Mouse (Mus musculus) neural tube, embryonic 12.5 days (tissue): ENCODE measurements around the gene Gngt2. TPM values are rescaled to one million over a fixed set of nuclear protein-coding genes. Genes with fewer than 3 reads are reported as not detected.

Experiments
- ATAC-seq: fragments of 200-750 bp; cut with Nextera tagmentation; 2 replicates; pipeline ENCODE4 v1.8.0; 2017; ENCODE audit warnings: low read depth, mild to moderate bottlenecking, moderate TSS enrichment, moderate library complexity; ENCODE audit not compliant: low FRiP score
- H3K27ac ChIP-seq: fragments of 300-500 bp; sonication (generic); 2 replicates; pipeline ENCODE4 v1.5.1; 2016
- H3K27me3 ChIP-seq: fragments of 300-500 bp; sonication (generic); replicated peaks from 2 replicates; pipeline ENCODE4 v1.6.1; 2016; ENCODE audit warnings: mild to moderate bottlenecking
- H3K36me3 ChIP-seq: fragments of 300-500 bp; sonication (generic); 2 replicates; pipeline ENCODE4 v1.6.1; 2016; ENCODE audit warnings: mild to moderate bottlenecking
- H3K4me1 ChIP-seq: fragments of 300-500 bp; sonication (generic); 2 replicates; pipeline ENCODE4 v1.6.1; 2016
- H3K4me2 ChIP-seq: fragments of 300-500 bp; sonication (generic); replicated peaks from 2 replicates; pipeline ENCODE4 v1.6.1; 2016; ENCODE audit warnings: mild to moderate bottlenecking
- H3K4me3 ChIP-seq: fragments of 300-500 bp; sonication (generic); 2 replicates; pipeline ENCODE4 v1.5.1; 2016
- H3K9ac ChIP-seq: fragments of 300-500 bp; sonication (generic); 2 replicates; pipeline ENCODE4 v1.6.1; 2016; ENCODE audit warnings: mild to moderate bottlenecking
- H3K9me3 ChIP-seq: fragments of 300-500 bp; sonication (generic); 2 replicates; pipeline ENCODE4 v1.6.1; 2016; ENCODE audit warnings: mild to moderate bottlenecking
- WGBS: fragments of 180-500 bp; shearing (Covaris S2); methylation state at CpG from one replicate; pipeline ENCODE4 v1.1.7; 2016; 5-methylcytosine and 5-hydroxymethylcytosine counted together
- polyA plus RNA-seq: library from polyadenylated mRNA; unstranded; fragments of >200 nt; fragmentation: Nextera tagmentation; extraction: Ambion mirVana; gene quantifications from 2 replicates; pipeline ENCODE4 v1.2.1, GENCODE M21; 2016

The Gngt2 gene
- polyA plus RNA-seq: 4.9 and 5.3 TPM in 2 replicates

GRCm38 (mm10) chr11:95837059-95837458, at the start of gene Gngt2:
Gngt2 (plus strand) TSS chr11:95837216.
- Histone ChIP-seq H3K4me3 (no peak within 1 kb of the TSS), H3K27me3 (peaks cover 58% of the 10 kb centered on the region), H3K4me2 (no peak within 1 kb of the TSS), H3K36me3 (no peaks in the 10 kb centered on the region), H3K9me3 (no peaks in the 10 kb centered on the region), H3K27ac (no peak within 1 kb of the TSS), H3K4me1 (peaks cover 7% of the 10 kb centered on the region), H3K9ac (no peak within 1 kb of the TSS)
- ATAC-seq: no peak
- 79% methylated on average over 10 of the region's 10 CpGs for WGBS

DNA sequence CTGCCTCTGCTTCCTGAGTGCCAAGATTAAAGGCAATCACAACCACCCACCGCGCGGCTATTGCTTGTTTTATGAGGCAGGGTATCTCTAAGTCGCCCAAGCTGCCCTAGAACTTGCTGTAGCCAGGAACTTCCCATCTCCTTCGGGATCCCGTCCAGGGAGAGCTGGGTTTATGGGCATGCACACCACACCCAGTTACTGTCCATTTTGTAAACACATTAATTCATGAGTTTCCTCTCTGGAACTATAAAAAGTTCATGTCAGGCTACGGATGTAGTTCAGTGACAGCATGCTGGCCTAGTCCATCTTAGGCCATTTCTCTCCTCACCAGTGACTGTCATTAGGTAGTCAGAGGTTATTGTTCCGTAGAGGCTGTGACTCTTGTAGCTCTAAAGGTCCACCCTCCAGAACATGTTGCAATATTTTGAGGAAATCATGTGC, 47.5 kb upstream of the Gngt2 start:
- Histone ChIP-seq H3K27me3 (no peaks in the 10 kb centered on the region), H3K4me3 (no peak overlapping the region), H3K9ac (no peak overlapping the region), H3K27ac (no peak overlapping the region), H3K36me3 (no peaks in the 10 kb centered on the region), H3K4me1 (no peaks in the 10 kb centered on the region), H3K4me2 (no peak overlapping the region), H3K9me3 (no peaks in the 10 kb centered on the region)
- 84% methylated on average over 8 of the region's 8 CpGs for WGBS
- no peak for ATAC-seq

- Histone ChIP-seq H3K27me3 (peaks cover 12% of the 10 kb centered on the region), H3K4me2 (no peak overlapping the region), H3K4me1 (peaks cover 5% of the 10 kb centered on the region), H3K36me3 (no peaks in the 10 kb centered on the region), H3K9ac (no peak overlapping the region), H3K9me3 (no peaks in the 10 kb centered on the region), H3K4me3 (no peak overlapping the region), H3K27ac (no peak overlapping the region)
- no peak for ATAC-seq
- WGBS: 77% methylated on average over 13 of the region's 13 CpGs
These were observed 45.2 kb upstream of the Gngt2 start for GRCm38 (mm10) chr11:95791787-95792186.

GRCm38 (mm10) chr11:95792950-95793509, 44.0 kb upstream of the Gngt2 start:
- WGBS: 91% methylated on average over 8 of the region's 8 CpGs
- H3K27me3 ChIP-seq: peaks cover 21% of the 10 kb centered on the region
- no peaks in the 10 kb centered on the region for H3K36me3 ChIP-seq
- peaks cover 5% of the 10 kb centered on the region for H3K4me1 ChIP-seq
- no peak overlapping the region for H3K27ac ChIP-seq
- no peaks in the 10 kb centered on the region for H3K9me3 ChIP-seq
- no peak for ATAC-seq
- H3K4me2 ChIP-seq: no peak overlapping the region
- no peak overlapping the region for H3K4me3 ChIP-seq
- no peak overlapping the region for H3K9ac ChIP-seq

GRCm38 (mm10) chr11:95794201-95794600, 42.8 kb upstream of the Gngt2 start:
- H3K4me1 ChIP-seq: peaks cover 5% of the 10 kb centered on the region
- ATAC-seq: no peak
- no peak overlapping the region for H3K4me2 ChIP-seq
- no peak overlapping the region for H3K27ac ChIP-seq
- H3K9me3 ChIP-seq: no peaks in the 10 kb centered on the region
- H3K36me3 ChIP-seq: no peaks in the 10 kb centered on the region
- no peak overlapping the region for H3K4me3 ChIP-seq
- WGBS: 73% methylated on average over 5 of the region's 5 CpGs
- no peak overlapping the region for H3K9ac ChIP-seq
- H3K27me3 ChIP-seq: peaks cover 28% of the 10 kb centered on the region

DNA sequence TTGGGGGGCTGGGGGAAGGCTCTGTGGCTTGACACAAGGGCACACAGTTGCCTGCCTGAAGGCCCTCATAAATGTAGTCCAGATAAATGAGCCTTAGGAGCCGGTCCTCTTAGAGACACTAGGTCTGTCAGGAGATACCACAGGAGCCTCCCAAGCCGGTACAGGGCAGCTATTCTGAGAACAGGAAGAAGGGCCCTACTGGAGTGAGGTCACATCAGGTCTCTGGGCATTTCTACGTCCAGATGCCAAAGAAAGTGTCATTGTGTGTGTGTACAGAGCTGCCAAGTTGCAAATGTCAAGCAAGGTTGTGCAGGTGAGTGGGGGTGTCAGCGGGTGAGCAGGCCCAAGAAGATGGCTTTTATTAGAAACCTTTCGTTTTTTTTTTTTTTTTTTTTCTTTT, 41.4 kb upstream of the Gngt2 start:
- Histone ChIP-seq H3K4me1 (peaks cover 5% of the 10 kb centered on the region), H3K4me3 (no peak overlapping the region), H3K27me3 (peaks cover 28% of the 10 kb centered on the region), H3K9ac (no peak overlapping the region), H3K36me3 (no peaks in the 10 kb centered on the region), H3K4me2 (no peak overlapping the region), H3K9me3 (no peaks in the 10 kb centered on the region), H3K27ac (no peak overlapping the region)
- WGBS: 68% methylated on average over 5 of the region's 5 CpGs
- ATAC-seq: no peak

DNA sequence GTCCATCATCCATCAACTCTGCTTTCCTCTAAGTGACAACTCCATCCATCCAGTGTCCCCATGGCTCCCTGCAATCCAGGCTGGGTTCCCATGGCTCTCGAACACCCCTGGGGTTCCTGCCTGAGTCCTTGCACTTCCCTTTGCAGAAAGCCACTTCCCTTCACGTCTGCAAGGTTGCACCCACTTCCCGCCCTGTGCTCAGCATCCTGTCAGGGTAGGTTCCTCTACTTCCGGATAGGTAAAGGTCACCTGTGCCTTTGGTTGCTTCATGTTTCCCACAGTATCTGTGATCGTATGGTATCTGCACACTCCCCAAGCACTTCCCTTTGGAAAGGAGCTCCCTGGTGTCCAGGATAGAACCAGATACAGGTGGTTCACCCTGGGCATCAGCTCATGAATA, 32.0 kb upstream of the Gngt2 start:
- H3K9me3 ChIP-seq: peaks cover 9% of the 10 kb centered on the region; the same call in 1 of the 2 replicates
- H3K27me3 ChIP-seq: no peaks in the 10 kb centered on the region
- H3K4me1 ChIP-seq: peaks cover 5% of the 10 kb centered on the region
- no peak overlapping the region for H3K9ac ChIP-seq
- 71% methylated on average over 5 of the region's 5 CpGs for WGBS
- no peak for ATAC-seq
- H3K4me2 ChIP-seq: no peak overlapping the region
- H3K36me3 ChIP-seq: no peaks in the 10 kb centered on the region
- H3K27ac ChIP-seq: no peak overlapping the region
- H3K4me3 ChIP-seq: no peak overlapping the region

DNA sequence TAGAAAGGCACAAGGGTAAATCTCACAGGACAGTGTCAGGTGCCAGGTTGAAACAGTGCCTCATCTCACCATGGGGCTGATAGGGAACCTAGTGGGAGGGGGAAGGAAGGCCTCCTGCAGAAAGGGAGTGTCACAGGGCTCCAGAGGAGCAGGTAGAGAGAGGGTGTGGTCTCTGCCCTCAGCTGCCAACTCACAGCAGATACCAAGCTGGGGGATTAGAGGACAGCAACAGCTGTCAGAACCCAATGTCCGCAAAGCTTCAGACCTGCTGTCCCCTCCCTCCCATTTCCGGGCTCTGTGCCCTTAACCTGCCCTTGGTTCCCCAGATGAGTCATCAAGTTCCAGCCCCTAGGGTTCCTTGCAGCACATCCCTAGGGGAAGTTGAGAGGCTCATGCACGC, 31.5 kb upstream of the Gngt2 start:
- Histone ChIP-seq H3K36me3 (no peaks in the 10 kb centered on the region), H3K27ac (no peak overlapping the region), H3K27me3 (no peaks in the 10 kb centered on the region; the same call in 1 of the 2 replicates), H3K4me3 (no peak overlapping the region), H3K9ac (no peak overlapping the region), H3K4me1 (peaks cover 10% of the 10 kb centered on the region), H3K4me2 (no peak overlapping the region), H3K9me3 (peaks cover 9% of the 10 kb centered on the region; the same call in 1 of the 2 replicates)
- ATAC-seq: no peak
- 46% methylated on average over 3 of the region's 3 CpGs for WGBS

- Histone ChIP-seq H3K4me3 (no peak overlapping the region), H3K27me3 (no peaks in the 10 kb centered on the region; the same call in 1 of the 2 replicates), H3K9ac (no peak overlapping the region), H3K27ac (no peak overlapping the region), H3K36me3 (no peaks in the 10 kb centered on the region), H3K4me1 (peaks cover 12% of the 10 kb centered on the region), H3K4me2 (no peak overlapping the region), H3K9me3 (peaks cover 9% of the 10 kb centered on the region; the same call in 1 of the 2 replicates)
- WGBS: 96% methylated on average over 5 of the region's 5 CpGs
- no peak for ATAC-seq
These were observed 29.1 kb upstream of the Gngt2 start for GRCm38 (mm10) chr11:95807884-95808283.

DNA sequence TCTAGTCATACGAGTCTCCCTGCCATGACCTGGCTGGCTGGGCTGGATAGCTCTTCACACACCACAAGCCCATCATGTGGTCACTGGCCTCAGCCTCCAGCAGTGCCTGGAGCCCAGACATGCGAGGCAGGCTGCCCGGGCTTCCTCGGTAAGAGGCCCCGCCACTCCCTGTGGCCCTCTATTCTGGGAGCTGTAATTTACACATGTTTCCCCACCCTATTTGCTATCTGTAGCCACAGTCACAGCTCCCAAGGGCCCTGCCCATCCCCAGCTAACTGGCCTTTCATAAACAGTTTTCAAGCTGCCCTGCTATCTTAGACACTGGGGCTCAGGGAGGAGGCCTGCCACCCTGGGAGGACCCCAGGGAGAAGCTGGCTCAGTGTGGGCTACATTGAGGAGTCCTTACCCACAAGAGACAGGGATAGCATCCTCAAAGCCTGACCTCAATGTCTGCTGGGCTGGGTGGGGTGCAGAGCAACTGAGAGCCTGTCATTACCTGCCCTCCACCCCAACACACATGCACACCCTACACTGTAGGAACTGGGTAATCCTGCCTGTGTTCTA, 28.5 kb upstream of the Gngt2 start:
- no peak for ATAC-seq
- WGBS: 74% methylated on average over 5 of the region's 5 CpGs
- no peaks in the 10 kb centered on the region for H3K36me3 ChIP-seq
- H3K9me3 ChIP-seq: peaks cover 9% of the 10 kb centered on the region; the same call in 1 of the 2 replicates
- no peak overlapping the region for H3K4me2 ChIP-seq
- H3K27ac ChIP-seq: no peak overlapping the region
- H3K9ac ChIP-seq: no peak overlapping the region
- no peak overlapping the region for H3K4me3 ChIP-seq
- H3K4me1 ChIP-seq: peaks cover 12% of the 10 kb centered on the region
- no peaks in the 10 kb centered on the region; the same call in 1 of the 2 replicates for H3K27me3 ChIP-seq

- H3K4me1 ChIP-seq: peaks cover 12% of the 10 kb centered on the region
- no peak overlapping the region for H3K27ac ChIP-seq
- no peaks in the 10 kb centered on the region for H3K36me3 ChIP-seq
- no peak overlapping the region for H3K4me3 ChIP-seq
- H3K4me2 ChIP-seq: no peak overlapping the region
- H3K9me3 ChIP-seq: peaks cover 9% of the 10 kb centered on the region; the same call in 1 of the 2 replicates
- no peak overlapping the region for H3K9ac ChIP-seq
- no peaks in the 10 kb centered on the region; the same call in 1 of the 2 replicates for H3K27me3 ChIP-seq
- WGBS: 20% methylated on average over 5 of the region's 5 CpGs
- no peak for ATAC-seq
These were observed 27.4 kb upstream of the Gngt2 start for GRCm38 (mm10) chr11:95809603-95810002.

DNA sequence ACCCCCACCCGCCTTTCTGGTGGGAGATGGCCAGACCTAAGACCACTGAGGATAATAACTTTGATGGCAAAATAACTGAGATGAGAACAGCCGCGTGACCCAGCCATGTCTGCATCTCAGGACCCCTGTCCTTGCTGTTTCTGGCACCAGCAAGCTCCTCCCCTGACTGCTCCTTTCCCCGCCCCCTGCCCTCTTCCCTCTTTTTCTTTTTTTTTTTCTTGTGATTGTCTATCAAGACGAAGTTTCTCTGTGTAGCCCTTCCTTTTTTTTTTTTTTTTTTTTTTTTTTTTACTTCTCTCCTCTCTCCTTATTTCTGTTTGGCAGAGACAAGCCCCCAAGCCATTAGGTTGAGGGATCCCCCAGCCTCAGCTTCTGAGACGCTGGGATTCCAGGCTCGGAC, 26.2 kb upstream of the Gngt2 start:
- H3K4me3 ChIP-seq: no peak overlapping the region
- H3K4me1 ChIP-seq: peaks cover 12% of the 10 kb centered on the region
- no peak overlapping the region for H3K27ac ChIP-seq
- ATAC-seq: no peak
- H3K9ac ChIP-seq: no peak overlapping the region
- 63% methylated on average over 7 of the region's 7 CpGs for WGBS
- H3K9me3 ChIP-seq: peaks cover 9% of the 10 kb centered on the region; the same call in 1 of the 2 replicates
- H3K27me3 ChIP-seq: no peaks in the 10 kb centered on the region; the same call in 1 of the 2 replicates
- H3K4me2 ChIP-seq: no peak overlapping the region
- H3K36me3 ChIP-seq: no peaks in the 10 kb centered on the region

GRCm38 (mm10) chr11:95811741-95812140, 25.3 kb upstream of the Gngt2 start:
- no peak overlapping the region for H3K4me2 ChIP-seq
- H3K9ac ChIP-seq: no peak overlapping the region
- H3K27me3 ChIP-seq: no peaks in the 10 kb centered on the region; the same call in 1 of the 2 replicates
- peaks cover 12% of the 10 kb centered on the region for H3K4me1 ChIP-seq
- no peak overlapping the region for H3K4me3 ChIP-seq
- WGBS: 86% methylated on average over 6 of the region's 6 CpGs
- ATAC-seq: no peak
- peaks cover 9% of the 10 kb centered on the region; the same call in 1 of the 2 replicates for H3K9me3 ChIP-seq
- no peaks in the 10 kb centered on the region for H3K36me3 ChIP-seq
- no peak overlapping the region for H3K27ac ChIP-seq
